Mouse (Mus musculus) bone marrow macrophage, adult 2 months (primary cell): Measurements from ENCODE around the gene Gm20498. TPM values are rescaled to one million over a fixed set of nuclear protein-coding genes. Genes with fewer than 3 reads are reported as not detected.
A peak's percentile ranks its signal among the peaks of the same experiment; 100 is the strongest.
"Not testable (repeated sequence)": the region's sequence is repeated elsewhere in the genome, so short reads cannot be mapped to it uniquely, and the experiment has no call there.

Experiments
- H3K27ac ChIP-seq: 2 replicates; pipeline ENCODE4 v1.5.1; 2012; ENCODE audit warnings: low read depth, low read length; ENCODE audit not compliant: insufficient read depth
- H3K4me1 ChIP-seq: 2 replicates; pipeline ENCODE4 v1.6.1; 2012; ENCODE audit warnings: low read length; ENCODE audit not compliant: control insufficient read depth, insufficient read depth
- H3K4me3 ChIP-seq: 2 replicates; pipeline ENCODE4 v1.5.1; 2012; ENCODE audit warnings: mild to moderate bottlenecking, low read length, moderate library complexity; ENCODE audit not compliant: insufficient read depth
- CTCF ChIP-seq: IDR thresholded peaks from 2 replicates; pipeline ENCODE4 v1.5.1; 2012; ENCODE audit warnings: low read depth, mild to moderate bottlenecking, low read length, moderate library complexity
- POLR2A ChIP-seq: IDR thresholded peaks from 2 replicates; pipeline ENCODE4 v1.6.1; 2012; ENCODE audit warnings: mild to moderate bottlenecking, low read depth, low read length, borderline replicate concordance
- polyA plus RNA-seq: library from polyadenylated mRNA; stranded (reverse); fragments of >200 nt; gene quantifications from 2 replicates; pipeline ENCODE4 v1.2.4, GENCODE M21; 2012; ENCODE audit not compliant: missing spikeins, insufficient read depth, insufficient read length

Gm20498 gene
- polyA plus RNA-seq, 1 experiment: 14.1 TPM

DNA sequence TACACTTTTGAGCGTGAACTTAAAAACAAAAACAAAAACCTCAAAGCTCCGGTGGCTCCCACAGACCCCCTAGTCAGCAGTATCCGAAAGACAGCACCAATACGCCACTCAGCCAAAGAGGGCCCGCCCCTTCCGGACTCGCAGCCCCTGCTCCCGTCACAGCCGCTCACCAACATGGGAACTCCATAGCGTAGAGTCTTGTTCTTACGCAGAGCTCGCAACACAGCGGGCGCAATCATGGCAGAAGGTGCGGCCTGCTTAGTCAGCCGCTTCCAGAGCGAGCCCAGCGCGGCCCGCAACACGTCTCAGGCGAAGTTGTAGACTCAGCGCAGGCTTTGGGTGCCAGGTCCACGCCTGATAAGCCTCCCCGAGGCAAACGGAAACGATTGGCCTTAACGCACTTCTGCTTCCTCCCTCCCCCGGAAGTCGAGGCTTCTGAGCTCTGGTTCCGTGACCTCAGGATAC, 47.9 kb downstream of the Gm20498 start, which contains the start of gene Cox16:
TSS of gene Cox16 (minus strand) at position 401 of the 465 bp plus-strand sequence.
- peak within 1 kb of the TSS; percentile 71 for H3K4me3 ChIP-seq
- no peak for TF ChIP-seq POLR2A
- TF ChIP-seq CTCF: no peak
- peak within 1 kb of the TSS; percentile 80 for H3K27ac ChIP-seq
- H3K4me1 ChIP-seq: 0 out of 2 replicates have a peak, but pooled peaks cover 5% of the 10 kb centered on the region

DNA sequence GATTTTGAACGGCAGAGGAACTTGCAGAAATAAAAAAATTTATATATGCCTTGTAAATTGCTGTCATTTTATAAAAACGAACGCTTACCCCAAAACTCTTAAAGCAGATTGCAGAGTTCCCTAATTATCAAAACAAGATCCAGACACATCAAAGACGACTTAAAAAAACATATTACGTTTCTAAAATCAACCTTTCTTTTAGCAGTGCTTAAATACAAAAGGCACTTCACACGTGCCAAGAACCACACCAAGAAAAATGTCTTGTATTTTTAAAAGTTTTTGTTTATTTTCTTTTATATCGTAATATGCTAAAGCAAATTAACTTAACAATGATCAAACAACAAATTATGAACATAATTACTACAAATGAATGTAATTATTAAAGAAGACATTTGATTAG, 48.5 kb downstream of the Gm20498 start:
- Histone ChIP-seq H3K27ac (peak overlapping the region; percentile 80), H3K4me3 (peak overlapping the region; percentile 71), H3K4me1 (0 out of 2 replicates have a peak, but pooled peaks cover 5% of the 10 kb centered on the region)
- TF ChIP-seq CTCF (no peak), POLR2A (no peak)

GRCm38 (mm10) chr12:81483656-81484055, 49.0 kb downstream of the Gm20498 start:
- TF ChIP-seq CTCF: no peak
- TF ChIP-seq POLR2A: no peak
- Histone ChIP-seq H3K4me1 (0 out of 2 replicates have a peak, but pooled peaks cover 5% of the 10 kb centered on the region), H3K4me3 (peak overlapping the region; percentile 71), H3K27ac (peak overlapping the region; percentile 36)

GRCm38 (mm10) chr12:81459051-81459450, 73.7 kb downstream of the Gm20498 start:
- H3K4me1 ChIP-seq, H3K4me3 ChIP-seq, H3K27ac ChIP-seq: not testable (repeated sequence)

DNA sequence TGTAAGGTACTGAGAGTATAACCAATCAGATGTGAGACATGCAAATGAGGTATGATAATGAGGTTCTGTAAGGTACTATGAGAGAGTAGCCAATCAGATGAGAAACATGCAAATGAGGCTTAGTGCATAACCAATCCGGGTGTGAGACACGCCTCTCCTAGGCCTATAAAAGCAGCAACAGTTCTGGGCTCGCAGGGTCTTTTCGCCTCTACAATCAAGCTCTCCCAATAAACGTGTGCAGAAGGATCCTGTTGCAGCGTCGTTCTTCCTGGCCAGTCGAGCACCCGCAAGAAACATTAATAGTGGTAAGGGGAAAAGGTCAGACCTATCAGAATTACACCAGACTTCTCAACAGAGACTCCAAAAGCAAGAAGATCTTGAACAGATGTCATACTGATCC, 93.7 kb downstream of the Gm20498 start:
- H3K27ac ChIP-seq, H3K4me1 ChIP-seq, H3K4me3 ChIP-seq: not testable (repeated sequence)

DNA sequence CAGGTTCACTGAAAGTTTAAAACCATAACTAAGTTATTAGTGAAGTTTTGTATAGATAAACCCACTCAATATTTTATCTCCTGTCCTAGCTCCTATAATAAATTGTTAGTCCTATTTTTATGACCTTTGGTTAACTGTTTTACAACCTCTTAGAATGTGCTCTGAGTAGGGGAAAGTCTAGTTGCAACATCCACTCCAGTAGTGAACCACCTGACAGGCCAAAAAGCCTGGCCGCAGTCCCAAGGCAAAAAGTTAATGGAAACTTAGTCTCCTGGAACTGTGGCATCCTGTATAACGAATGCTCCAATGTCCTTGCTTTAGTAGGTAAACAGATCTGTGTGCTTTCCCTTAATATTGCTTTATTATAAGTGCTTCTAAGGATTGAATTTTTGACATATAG, 97.9 kb downstream of the Gm20498 start:
- H3K4me1 ChIP-seq, H3K27ac ChIP-seq, H3K4me3 ChIP-seq: not testable (repeated sequence)

DNA sequence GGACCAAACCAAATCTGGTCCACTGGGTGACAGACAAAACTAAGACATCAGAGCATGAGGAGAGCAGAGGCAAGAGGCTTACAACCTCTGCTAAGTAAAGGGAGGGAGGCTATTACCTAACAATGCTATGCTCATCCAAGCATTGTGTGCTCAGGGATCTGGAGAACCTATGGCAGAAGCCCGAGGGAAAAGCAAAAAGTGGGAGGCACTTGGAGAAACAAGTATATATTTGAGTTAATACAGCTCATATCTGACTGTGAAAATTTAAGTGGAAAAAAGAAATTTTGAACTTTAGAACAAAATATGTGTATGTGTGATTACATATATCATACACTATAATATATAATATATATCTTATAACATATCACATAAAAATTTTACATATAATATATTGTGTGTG, 110.9 kb downstream of the Gm20498 start, which contains the start of gene Adam4:
TSS of gene Adam4 (minus strand) at position 101 of the 400 bp plus-strand sequence.
- no peaks in the 10 kb centered on the region for H3K4me1 ChIP-seq
- no peak within 1 kb of the TSS for H3K27ac ChIP-seq
- TF ChIP-seq POLR2A: no peak
- no peak for TF ChIP-seq CTCF
- no peak within 1 kb of the TSS for H3K4me3 ChIP-seq

DNA sequence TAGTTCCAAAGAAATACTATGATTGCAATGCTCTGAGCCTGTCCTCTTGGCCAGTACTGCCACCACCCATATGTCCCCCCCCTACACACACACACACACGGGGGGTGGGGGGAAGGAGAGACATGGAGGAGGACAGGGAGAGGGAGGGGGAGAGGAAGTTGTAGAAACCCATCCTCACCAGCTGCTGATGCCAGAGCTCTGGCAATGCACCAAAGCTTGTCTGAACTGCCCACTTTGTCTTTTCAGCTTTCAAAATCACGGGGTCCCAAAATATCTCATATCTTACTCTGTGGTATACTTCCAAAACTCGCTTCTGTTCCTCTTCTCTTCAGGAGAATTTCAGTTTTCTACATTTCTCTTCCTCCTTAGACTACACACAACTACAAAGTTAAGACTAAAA, 119.5 kb downstream of the Gm20498 start:
- no peak overlapping the region for H3K4me3 ChIP-seq
- no peak overlapping the region for H3K27ac ChIP-seq
- TF ChIP-seq CTCF (no peak), POLR2A (no peak)
- no peaks in the 10 kb centered on the region for H3K4me1 ChIP-seq

DNA sequence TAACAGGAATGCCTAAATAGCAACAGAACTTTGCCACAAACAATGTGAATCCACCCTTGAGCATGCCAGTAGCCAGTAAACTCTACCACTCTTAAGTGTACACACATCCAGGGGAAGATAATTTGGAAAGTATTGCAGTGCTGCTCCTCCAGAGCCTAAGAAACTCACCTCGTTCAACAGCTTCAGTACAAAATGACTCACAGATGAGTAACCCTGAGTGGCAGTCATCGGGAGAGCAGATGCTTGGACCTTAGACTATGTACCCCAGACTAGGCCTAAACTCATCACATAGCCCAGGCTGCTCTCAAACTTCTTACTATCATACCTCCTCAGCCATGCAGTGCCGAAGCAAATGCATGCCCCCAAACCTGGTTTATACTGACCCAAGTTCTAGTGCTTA, 123.7 kb downstream of the Gm20498 start:
- Histone ChIP-seq H3K27ac (no peak overlapping the region), H3K4me1 (no peaks in the 10 kb centered on the region), H3K4me3 (no peak overlapping the region)
- TF ChIP-seq CTCF (no peak), POLR2A (no peak)

DNA sequence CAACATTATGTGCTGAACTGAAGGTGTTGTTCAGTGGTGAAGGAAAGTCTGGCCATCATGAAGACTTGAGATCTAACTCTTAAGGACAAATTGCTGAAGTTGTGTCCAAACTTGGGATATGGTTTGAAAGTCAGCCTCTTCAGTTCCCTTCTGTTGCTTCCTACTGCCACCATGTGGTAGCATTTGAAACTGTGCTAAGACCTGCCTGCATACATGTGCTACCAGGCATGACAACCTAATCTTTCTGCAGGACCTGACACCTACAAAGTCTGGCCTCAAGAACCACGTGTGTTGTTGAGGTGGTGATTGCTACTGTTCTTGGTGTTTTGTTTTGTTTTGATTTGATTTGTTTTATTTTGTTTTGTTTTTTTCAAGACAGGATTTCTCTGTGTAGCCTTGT, 130.5 kb downstream of the Gm20498 start:
- no peak overlapping the region for H3K27ac ChIP-seq
- H3K4me1 ChIP-seq: no peaks in the 10 kb centered on the region

DNA sequence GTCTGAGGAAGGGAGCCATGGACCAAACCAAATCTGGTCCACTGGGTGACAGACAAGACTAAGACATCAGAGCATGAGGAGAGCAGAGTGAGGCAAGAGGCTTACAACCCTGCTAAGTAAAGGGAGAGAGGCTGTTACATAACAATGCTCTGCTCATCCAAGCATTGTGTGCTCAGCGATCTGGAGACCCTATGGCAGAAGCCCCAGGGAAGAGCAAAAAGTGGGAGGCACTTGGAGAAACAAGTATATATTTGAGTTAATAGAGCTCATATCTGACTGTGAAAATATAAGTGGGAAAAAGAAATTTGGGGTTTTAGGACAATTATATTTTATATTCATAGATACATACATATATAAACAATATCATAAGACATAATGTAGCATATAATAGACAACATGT, 153.3 kb downstream of the Gm20498 start, which contains the start of gene Gm4787:
TSS of gene Gm4787 (minus strand) at position 101 of the 400 bp plus-strand sequence.
- H3K27ac ChIP-seq, H3K4me1 ChIP-seq, H3K4me3 ChIP-seq: not testable (repeated sequence)

More for the DNA sequence above, 130.5 kb downstream of the Gm20498 start:
- no peak overlapping the region for H3K4me3 ChIP-seq
- TF ChIP-seq CTCF (no peak), POLR2A (no peak)
